Mouse (Mus musculus) ES-E14 (cell line): Measurements from ENCODE around the gene Gm26620. TPM values are rescaled to one million over a fixed set of nuclear protein-coding genes. Genes with fewer than 3 reads are reported as not detected.

Experiments used
- DNase-seq: peaks from one replicate; pipeline ENCODE4 v3.0.0-alpha.2; 2013; ENCODE audit warnings: low read depth, low spot score
- H3K27ac ChIP-seq: 2 replicates; pipeline ENCODE4 v1.5.1; 2012; ENCODE audit warnings: low read depth, mild to moderate bottlenecking, low read length, moderate library complexity, mixed read lengths; ENCODE audit not compliant: poor library complexity, insufficient read depth, severe bottlenecking
- H3K36me3 ChIP-seq: 2 replicates; pipeline ENCODE4 v1.6.1; 2012; ENCODE audit warnings: mild to moderate bottlenecking, low read length, moderate library complexity, mixed read lengths; ENCODE audit not compliant: control insufficient read depth, poor library complexity, insufficient read depth, severe bottlenecking
- H3K4me1 ChIP-seq, 2 experiments: fragments of 150-350 bp in 1 of 2; sonication (generic) in 1 of 2; 2 replicates each; pipeline ENCODE4 v1.6.1; 2012; ENCODE audit warnings: low read length in 2 of 2, mild to moderate bottlenecking in 1 of 2, mixed read lengths in 1 of 2; ENCODE audit not compliant: control insufficient read depth in 2 of 2, insufficient read depth in 2 of 2, poor library complexity in 1 of 2
- H3K4me3 ChIP-seq, 2 experiments: fragments of 150-350 bp in 1 of 2; sonication (generic) in 1 of 2; 2 replicates each; pipeline ENCODE4 v1.5.1; 2012; ENCODE audit warnings: low read length in 2 of 2, low read depth in 1 of 2, mild to moderate bottlenecking in 1 of 2, mixed read lengths in 1 of 2; ENCODE audit not compliant: insufficient read depth in 1 of 2, poor library complexity in 1 of 2, severe bottlenecking in 1 of 2
- H3K9ac ChIP-seq: 2 replicates; pipeline ENCODE4 v1.6.1; 2012; ENCODE audit warnings: low read depth, mild to moderate bottlenecking, low read length, mixed read lengths; ENCODE audit not compliant: poor library complexity, insufficient read depth, severe bottlenecking
- H3K9me3 ChIP-seq: fragments of 150-350 bp; sonication (generic); 2 replicates; pipeline ENCODE4 v1.6.1; 2012; ENCODE audit warnings: low read depth, mild to moderate bottlenecking, low read length; ENCODE audit not compliant: control insufficient read depth, insufficient read depth
- CHD2 ChIP-seq: IDR thresholded peaks from 2 replicates; pipeline ENCODE4 v1.6.1; 2014; ENCODE audit warnings: mild to moderate bottlenecking, low read depth, low read length, inconsistent platforms
- HCFC1 ChIP-seq: IDR thresholded peaks from 2 replicates; pipeline ENCODE4 v1.6.1; 2012; ENCODE audit warnings: low read length, inconsistent platforms, borderline replicate concordance; ENCODE audit not compliant: insufficient read depth
- MAFK ChIP-seq: IDR thresholded peaks from 2 replicates; pipeline ENCODE4 v1.6.1; 2014; ENCODE audit warnings: mild to moderate bottlenecking, low read depth, low read length, inconsistent platforms; ENCODE audit not compliant: insufficient read depth
- ZC3H11A ChIP-seq: IDR thresholded peaks from 2 replicates; pipeline ENCODE4 v1.6.1; 2012; ENCODE audit warnings: low read depth, mild to moderate bottlenecking, inconsistent platforms, low read length, borderline replicate concordance
- ZNF384 ChIP-seq: IDR thresholded peaks from 2 replicates; pipeline ENCODE4 v1.6.1; 2012; ENCODE audit warnings: low read depth, low read length, inconsistent platforms
- in situ Hi-C, 2 experiments: fragments of 600-800 bp; cut with MboI; formaldehyde crosslinking; loops; one replicate each; pipeline ENCODE4 v1.15.1; 2025; ENCODE audit warnings: low sequenced_read_pairs in 2 of 2, inconsistent platforms in 1 of 2; ENCODE audit not compliant: unreplicated experiment in 2 of 2
- total RNA-seq: library from RNA; depleted of rRNA; stranded (reverse); fragments of 300-350 nt; gene quantifications from 2 replicates; pipeline ENCODE4 v1.2.3, GENCODE M21; 2012

The Gm26620 gene
- total RNA-seq, 1 experiment = 2.8 TPM

DNA sequence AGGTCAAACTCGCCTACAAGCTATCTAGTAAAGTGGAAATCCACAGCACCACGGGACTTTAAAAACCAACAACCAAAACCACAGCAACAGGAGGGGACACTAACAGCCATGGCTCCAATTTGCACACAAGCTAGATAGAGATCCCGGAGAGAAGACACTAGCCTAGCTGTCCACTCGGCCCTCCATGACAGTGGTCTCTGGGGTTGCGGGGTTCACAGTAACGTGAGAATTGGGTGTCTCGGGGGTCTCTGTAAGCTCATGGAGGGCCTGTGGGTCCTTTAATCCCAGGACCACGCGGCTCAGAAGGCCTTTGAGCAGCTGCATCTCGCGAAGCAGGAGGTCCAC, 22.2 kb downstream of the Gm26620 start:
- in situ Hi-C loops = no loop called here
- TF ChIP-seq CHD2 = no peak
- no peak for TF ChIP-seq MAFK
- no peak for TF ChIP-seq ZC3H11A
- no peak overlapping the region for H3K27ac ChIP-seq
- peaks cover 2 to 4% of the 10 kb centered on the region in 2 experiments; a peak in 1 of 4 replicates for H3K4me1 ChIP-seq
- H3K36me3 ChIP-seq = no peaks in the 10 kb centered on the region
- no peaks in the 10 kb centered on the region for H3K9me3 ChIP-seq
- DNase-seq = no peak
- H3K9ac ChIP-seq = no peak overlapping the region; the same call in 1 of the 2 replicates
- peak overlapping the region; percentile 61 to 68; a peak in 3 of 4 replicates for H3K4me3 ChIP-seq

DNA sequence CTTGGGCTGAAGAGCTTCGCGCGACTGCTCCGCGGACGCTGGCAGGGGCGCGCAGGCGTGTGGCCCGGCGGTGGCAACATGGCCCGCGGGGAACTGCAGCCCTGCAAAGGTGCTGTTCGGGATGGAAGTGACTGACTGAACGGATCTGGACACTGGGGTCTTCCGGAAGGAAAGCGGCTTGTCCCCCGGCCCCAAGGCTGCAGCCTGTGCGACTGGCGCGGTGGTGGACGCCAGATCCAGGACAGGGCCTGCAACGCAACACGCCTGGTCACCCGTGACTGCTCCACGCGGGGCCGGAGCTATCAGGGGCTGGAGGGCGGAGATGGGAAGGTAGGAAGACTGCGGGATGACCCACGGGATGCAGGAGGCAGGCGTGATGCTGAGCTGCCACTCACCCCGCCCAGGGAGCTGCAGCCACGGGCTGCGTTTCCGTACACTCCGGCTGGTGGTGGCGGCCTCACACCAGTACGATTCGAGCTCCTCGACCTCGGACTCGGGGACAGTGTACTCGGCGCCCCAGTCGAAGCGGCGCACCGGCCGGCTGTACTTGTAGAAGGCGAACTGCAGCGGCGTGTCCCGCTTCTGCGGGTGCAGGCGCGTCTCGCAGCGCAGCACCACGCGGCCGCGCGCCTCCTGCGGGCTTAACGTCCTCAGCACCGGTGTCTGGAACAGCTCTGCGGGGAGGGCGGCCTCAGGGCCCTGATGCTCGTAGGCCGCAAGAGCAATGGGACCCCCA, 22.8 kb downstream of the Gm26620 start:
- Histone ChIP-seq H3K4me3 (peak overlapping the region; percentile 61 to 68; a peak in 3 of 4 replicates), H3K27ac (no peak overlapping the region), H3K36me3 (no peaks in the 10 kb centered on the region), H3K9me3 (no peaks in the 10 kb centered on the region), H3K9ac (peak overlapping the region; percentile 49), H3K4me1 (peaks cover 2% of the 10 kb centered on the region in 2 experiments; a peak in 1 of 4 replicates)
- in situ Hi-C loops = no loop called here
- TF ChIP-seq CHD2 (no peak), HCFC1 (no peak), MAFK (no peak), ZC3H11A (no peak), ZNF384 (no peak)
- DNase-seq = no peak

DNA sequence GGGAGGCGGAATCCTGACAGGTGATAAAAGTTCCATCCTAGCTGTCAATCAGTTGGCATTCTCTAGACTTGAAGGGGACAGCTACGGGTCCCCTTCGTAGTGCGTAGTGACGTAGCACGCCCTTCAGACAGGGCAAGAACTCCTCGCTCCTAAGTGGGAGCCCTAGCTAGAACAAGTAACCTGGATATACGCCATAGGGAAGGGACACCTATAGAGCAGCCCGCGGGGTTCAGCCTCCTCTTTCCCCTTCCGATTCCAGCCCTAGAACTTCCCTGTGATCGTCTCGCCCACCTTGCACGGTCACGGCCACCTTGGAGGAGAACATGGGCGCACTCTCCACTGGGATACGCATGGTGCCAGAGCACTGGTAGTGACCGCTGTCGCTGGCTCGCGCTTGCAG, 23.5 kb downstream of the Gm26620 start:
- no peak for TF ChIP-seq MAFK
- TF ChIP-seq CHD2 = no peak
- no peak for TF ChIP-seq ZC3H11A
- no peak for TF ChIP-seq HCFC1
- TF ChIP-seq ZNF384 = no peak
- peak overlapping the region; percentile 61 to 68 for H3K4me3 ChIP-seq
- in situ Hi-C loops = no loop called here
- peaks cover 2% of the 10 kb centered on the region in 2 experiments; a peak in 1 of 4 replicates for H3K4me1 ChIP-seq
- no peaks in the 10 kb centered on the region for H3K9me3 ChIP-seq
- no peak for DNase-seq
- no peaks in the 10 kb centered on the region for H3K36me3 ChIP-seq
- no peak overlapping the region for H3K9ac ChIP-seq
- no peak overlapping the region for H3K27ac ChIP-seq

DNA sequence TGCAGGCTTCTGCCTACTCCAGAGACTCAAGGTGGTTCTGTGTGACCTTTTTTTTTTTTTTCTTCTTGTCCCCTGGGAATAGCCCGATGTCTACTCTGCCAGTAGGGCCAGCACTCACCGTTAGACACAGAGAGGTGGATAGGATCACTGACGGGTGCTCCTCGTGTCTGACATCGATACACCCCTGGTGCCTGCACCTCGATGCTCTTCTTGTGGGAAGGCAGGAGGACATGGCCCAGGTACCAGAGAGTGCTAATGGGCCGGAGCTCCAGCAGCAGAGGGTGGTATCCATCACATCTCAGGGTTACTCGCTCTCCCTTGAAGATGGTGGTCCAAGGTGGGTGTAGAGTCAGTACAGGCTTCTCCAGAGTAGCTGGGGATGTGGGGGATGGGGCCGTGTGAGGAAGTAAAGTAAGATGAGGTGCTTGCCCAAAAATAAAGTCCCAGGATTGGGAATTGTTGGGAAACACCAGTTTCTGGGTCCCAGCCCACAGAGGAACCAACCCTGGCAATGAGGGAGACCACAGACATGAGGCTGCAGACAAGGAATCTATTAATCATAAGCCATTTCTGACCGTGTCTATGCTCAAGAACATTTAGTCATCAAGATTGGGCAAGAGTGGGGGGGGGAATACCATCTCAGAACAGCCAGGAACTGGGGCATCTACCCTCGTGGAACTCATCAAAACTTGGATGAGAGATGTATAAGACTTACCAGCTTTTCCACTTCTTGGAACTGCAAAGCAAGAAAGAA, 27.2 kb downstream of the Gm26620 start:
- H3K27ac ChIP-seq = no peak overlapping the region
- peaks cover 2% of the 10 kb centered on the region in 2 experiments; a peak in 1 of 4 replicates for H3K4me1 ChIP-seq
- no peaks in the 10 kb centered on the region for H3K9me3 ChIP-seq
- TF ChIP-seq MAFK = no peak
- no peak for TF ChIP-seq CHD2
- no peak for TF ChIP-seq HCFC1
- TF ChIP-seq ZC3H11A = no peak
- no peak for TF ChIP-seq ZNF384
- H3K4me3 ChIP-seq = no peak overlapping the region
- DNase-seq = no peak
- no peaks in the 10 kb centered on the region for H3K36me3 ChIP-seq
- no peak overlapping the region for H3K9ac ChIP-seq
- in situ Hi-C loops = no loop called here
